Mouse (Mus musculus): ENCODE measurements around the gene Upk3a. TPM values are rescaled to one million over a fixed set of nuclear protein-coding genes. Genes with fewer than 3 reads are reported as not detected.

Upk3a gene
- total RNA-seq (2014; rRNA removed): 0.28 and 0.66 TPM in 2 replicates
- 3.0 and 3.6 TPM in 2 replicates for polyA plus RNA-seq (2015; fragmentation: Nextera tagmentation; extraction: Ambion mirVana)

- H3K36me3 ChIP-seq (ENCODE audit: insufficient read depth, low read length): no peaks in the 10 kb centered on the region
- peak within 1 kb of the TSS; percentile 5; the same call in 1 of the 2 replicates for H3K4me3 ChIP-seq (ENCODE audit: low read depth, low read length)
- peak within 1 kb of the TSS; percentile 39 for H3K4me2 ChIP-seq (ENCODE audit: low read depth, low read length, poor library complexity, severe bottlenecking)
- no peak for TF ChIP-seq CTCF (IDR thresholded peaks at IDR 0.05)
- peak; percentile 68; the same call in 1 of the 2 replicates for ATAC-seq (ENCODE audit: low FRiP score)
- no peaks in the 10 kb centered on the region for H3K9me3 ChIP-seq (ENCODE audit: low read length)
- H3K27me3 ChIP-seq (ENCODE audit: insufficient read depth, low read length): no peaks in the 10 kb centered on the region
- 0 out of 2 replicates have a peak within 1 kb of the TSS, but pooled peaks have one; percentile 29 for H3K9ac ChIP-seq (replicated peaks; ENCODE audit: low read length, poor library complexity, severe bottlenecking)
- DNase-seq (ENCODE audit: low spot score): peak; percentile 32
- H3K4me1 ChIP-seq (ENCODE audit: insufficient read depth, low read length): peaks cover 10% of the 10 kb centered on the region; the same call in 1 of the 2 replicates
- 8% methylated on average over 21 of the region's 21 CpGs for WGBS
- no peak within 1 kb of the TSS for H3K27ac ChIP-seq (ENCODE audit: low read depth, low read length)
Observed at GRCm38 (mm10) chr15:85016951-85017664, at the start of gene Upk3a. TSS of gene Upk3a (plus strand) at chr15:85017141.

- no peaks in the 10 kb centered on the region for H3K27me3 ChIP-seq (ENCODE audit: insufficient read depth, low read length)
- no peak overlapping the region for H3K9ac ChIP-seq (replicated peaks; ENCODE audit: low read length, poor library complexity, severe bottlenecking)
- 90% methylated on average over 4 of the region's 4 CpGs for WGBS
- no peak overlapping the region for H3K27ac ChIP-seq (ENCODE audit: low read depth, low read length)
- ATAC-seq (ENCODE audit: low FRiP score): no peak
- no peak for TF ChIP-seq CTCF (IDR thresholded peaks at IDR 0.05)
- H3K4me2 ChIP-seq (ENCODE audit: low read depth, low read length, poor library complexity, severe bottlenecking): no peak overlapping the region
- peaks cover 2% of the 10 kb centered on the region; the same call in 1 of the 2 replicates for H3K4me1 ChIP-seq (ENCODE audit: insufficient read depth, low read length)
- H3K9me3 ChIP-seq (ENCODE audit: low read length): no peaks in the 10 kb centered on the region
- peaks cover 3% of the 10 kb centered on the region; the same call in 1 of the 2 replicates for H3K36me3 ChIP-seq (ENCODE audit: insufficient read depth, low read length)
- no peak for DNase-seq (ENCODE audit: low spot score)
- no peak overlapping the region for H3K4me3 ChIP-seq (ENCODE audit: low read depth, low read length)
Observed at GRCm38 (mm10) chr15:84968534-84968933, 48.4 kb upstream of the Upk3a start.

GRCm38 (mm10) chr15:84972860-84973543 is 43.9 kb upstream of the Upk3a start:
- H3K9ac ChIP-seq (replicated peaks; ENCODE audit: low read length, poor library complexity, severe bottlenecking): no peak overlapping the region
- H3K36me3 ChIP-seq (ENCODE audit: insufficient read depth, low read length): peaks cover 7% of the 10 kb centered on the region; the same call in 1 of the 2 replicates
- H3K4me3 ChIP-seq (ENCODE audit: low read depth, low read length): no peak overlapping the region
- 49% methylated on average over 8 of the region's 8 CpGs for WGBS
- peak overlapping the region; percentile 38; the same call in 1 of the 2 replicates for H3K27ac ChIP-seq (ENCODE audit: low read depth, low read length)
- H3K27me3 ChIP-seq (ENCODE audit: insufficient read depth, low read length): no peaks in the 10 kb centered on the region
- no peak overlapping the region for H3K4me2 ChIP-seq (ENCODE audit: low read depth, low read length, poor library complexity, severe bottlenecking)
- ATAC-seq (ENCODE audit: low FRiP score) (peak; percentile 59), DNase-seq (ENCODE audit: low spot score) (peak; percentile 32)
- no peak for TF ChIP-seq CTCF (IDR thresholded peaks at IDR 0.05)
- peaks cover 9% of the 10 kb centered on the region; the same call in 1 of the 2 replicates for H3K4me1 ChIP-seq (ENCODE audit: insufficient read depth, low read length)
- H3K9me3 ChIP-seq (ENCODE audit: low read length): no peaks in the 10 kb centered on the region

- DNase-seq (ENCODE audit: low spot score): no peak
- no peak overlapping the region for H3K9ac ChIP-seq (replicated peaks; ENCODE audit: low read length, poor library complexity, severe bottlenecking)
- peaks cover 10% of the 10 kb centered on the region; the same call in 1 of the 2 replicates for H3K36me3 ChIP-seq (ENCODE audit: insufficient read depth, low read length)
- H3K27me3 ChIP-seq (ENCODE audit: insufficient read depth, low read length): no peaks in the 10 kb centered on the region
- no peak overlapping the region for H3K4me2 ChIP-seq (ENCODE audit: low read depth, low read length, poor library complexity, severe bottlenecking)
- peak; percentile 21; the same call in 1 of the 2 replicates for ATAC-seq (ENCODE audit: low FRiP score)
- TF ChIP-seq CTCF (IDR thresholded peaks at IDR 0.05): no peak
- H3K27ac ChIP-seq (ENCODE audit: low read depth, low read length): no peak overlapping the region
- H3K4me3 ChIP-seq (ENCODE audit: low read depth, low read length): no peak overlapping the region
- no peaks in the 10 kb centered on the region for H3K9me3 ChIP-seq (ENCODE audit: low read length)
- peaks cover 9% of the 10 kb centered on the region; the same call in 1 of the 2 replicates for H3K4me1 ChIP-seq (ENCODE audit: insufficient read depth, low read length)
- WGBS: 17% methylated on average over 3 of the region's 3 CpGs
Observed at GRCm38 (mm10) chr15:84973544-84973871, 43.4 kb upstream of the Upk3a start.

GRCm38 (mm10) chr15:84975729-84976128 is 41.2 kb upstream of the Upk3a start:
- Histone ChIP-seq H3K27me3 (ENCODE audit: insufficient read depth, low read length) (no peaks in the 10 kb centered on the region), H3K36me3 (ENCODE audit: insufficient read depth, low read length) (0 out of 2 replicates have a peak, but pooled peaks cover 7% of the 10 kb centered on the region), H3K4me3 (ENCODE audit: low read depth, low read length) (no peak overlapping the region), H3K27ac (ENCODE audit: low read depth, low read length) (no peak overlapping the region), H3K4me1 (ENCODE audit: insufficient read depth, low read length) (peaks cover 9% of the 10 kb centered on the region; the same call in 1 of the 2 replicates), H3K9ac (replicated peaks; ENCODE audit: low read length, poor library complexity, severe bottlenecking) (no peak overlapping the region), H3K4me2 (ENCODE audit: low read depth, low read length, poor library complexity, severe bottlenecking) (no peak overlapping the region), H3K9me3 (ENCODE audit: low read length) (no peaks in the 10 kb centered on the region)
- TF ChIP-seq CTCF (IDR thresholded peaks at IDR 0.05): no peak
- peak; percentile 27 for DNase-seq (ENCODE audit: low spot score)
- no peak for ATAC-seq (ENCODE audit: low FRiP score)
- WGBS: 45% methylated on average over 3 of the region's 4 CpGs

All from midbrain, postnatal 0 days (tissue).